22 mouse cellular contexts compared by ENCODE assay signal in genomic region chr12:68458196-68458595, GRCm38 (mm10).
DNase-seq lines count a peak whose midpoint lies in the region; ATAC-seq lines count a peak whose summit lies in the region.
"Had no signal": no experiment of that assay in that cellular context is flagged by ENCODE, and none has a peak within 500 bp of the region (broad histone marks: within the 10 kb centered on the region; RNA-seq: fewer than 3 reads in every experiment).

No protein-coding gene starts in this region.

- H3K27me3 ChIP-seq in embryonic facial prominence, embryonic 14.5 days (replicated peaks; ENCODE audit: control insufficient read depth, insufficient read depth, low read length): no peaks in the 10 kb centered on the region
- H3K27me3 ChIP-seq in embryonic facial prominence, embryonic 10.5 days (replicated peaks; ENCODE audit: low read depth, poor library complexity, severe bottlenecking): no peaks in the 10 kb centered on the region
- H3K27me3 ChIP-seq: CH12.LX; embryonic facial prominence, embryonic 13.5 days; forebrain, embryonic 12.5 days had no signal

- intact Hi-C loops in left cerebral cortex, postnatal 4 days (cut with DNase I): no loop called here
- intact Hi-C loops in left cerebral cortex, postnatal 10 days (cut with DNase I): no loop called here

- WGBS in embryonic facial prominence, embryonic 14.5 days: 62% methylated on average over 7 of the region's 7 CpGs
- WGBS in embryonic facial prominence, embryonic 10.5 days: 77% methylated on average over 7 of the region's 7 CpGs

- peaks cover 6% of the 10 kb centered on the region; the same call in 1 of the 2 replicates for H3K9me3 ChIP-seq in embryonic facial prominence, embryonic 14.5 days (ENCODE audit: control insufficient read depth, low read length)
- H3K9me3 ChIP-seq in embryonic facial prominence, embryonic 10.5 days: no peaks in the 10 kb centered on the region
- H3K9me3 ChIP-seq: embryonic facial prominence, embryonic 13.5 days; forebrain, embryonic 10.5 days; forebrain, embryonic 12.5 days had no signal

- H3K4me3 ChIP-seq in embryonic facial prominence, embryonic 14.5 days (ENCODE audit: low read depth, low read length): no peak overlapping the region
- no peak overlapping the region for H3K4me3 ChIP-seq in embryonic facial prominence, embryonic 10.5 days
- H3K4me3 ChIP-seq: embryonic facial prominence, embryonic 13.5 days; forebrain, embryonic 10.5 days; forebrain, embryonic 12.5 days had no signal

- DNase-seq in cerebellum, postnatal 10 days: peak; percentile 71 to 72
- DNase-seq in cerebellum, adult 9-11 months: no peak
- peak; percentile 32 for DNase-seq in embryonic facial prominence, embryonic 14.5 days (ENCODE audit: low spot score)
- no peak for DNase-seq in embryonic facial prominence, embryonic 10.5 days (ENCODE audit: low spot score)
- peak; percentile 6 for DNase-seq in left cerebral cortex, postnatal 4 days
- DNase-seq in left cerebral cortex, postnatal 10 days (ENCODE audit: extremely low spot score in 1 of 2, low spot score in 2 of 2): no peak
- peak; percentile 19 for DNase-seq in Muller cell, postnatal 12 days (ENCODE audit: inconsistent ontology term)
- DNase-seq in frontal cortex, postnatal 36 days (ENCODE audit: low spot score in 2 of 2): no peak
- DNase-seq: adrenal gland, adult 2 months; adrenal gland, postnatal 10 days; adrenal gland, postnatal 25 days; B cell, adult 2 months; cerebellum, adult 11-12 months; cerebellum, adult 8-10 months had no signal

- no peak overlapping the region for H3K9ac ChIP-seq in embryonic facial prominence, embryonic 14.5 days (ENCODE audit: low read depth, low read length)
- H3K9ac ChIP-seq: embryonic facial prominence, embryonic 13.5 days; forebrain, embryonic 12.5 days had no signal

- H3K4me1 ChIP-seq in embryonic facial prominence, embryonic 14.5 days (ENCODE audit: control insufficient read depth, insufficient read depth, low read length): no peaks in the 10 kb centered on the region
- H3K4me1 ChIP-seq in embryonic facial prominence, embryonic 10.5 days: no peaks in the 10 kb centered on the region
- H3K4me1 ChIP-seq: forebrain, embryonic 10.5 days; forebrain, embryonic 12.5 days had no signal

- H3K36me3 ChIP-seq in embryonic facial prominence, embryonic 14.5 days (ENCODE audit: control insufficient read depth, insufficient read depth, low read length): no peaks in the 10 kb centered on the region
- no peaks in the 10 kb centered on the region for H3K36me3 ChIP-seq in embryonic facial prominence, embryonic 10.5 days (replicated peaks)
- H3K36me3 ChIP-seq: embryonic facial prominence, embryonic 13.5 days; forebrain, embryonic 10.5 days; forebrain, embryonic 12.5 days; G1E had no signal

- no peak for ATAC-seq in embryonic facial prominence, embryonic 14.5 days (ENCODE audit: low read depth)
- ATAC-seq: CD4-positive, CD25-positive, alpha-beta regulatory T cell, adult 4 months; forebrain, embryonic 14.5 days; forebrain, embryonic 16.5 days had no signal

- H3K4me2 ChIP-seq in embryonic facial prominence, embryonic 14.5 days (ENCODE audit: low read depth, low read length): no peak overlapping the region
- H3K4me2 ChIP-seq: embryonic facial prominence, embryonic 13.5 days; forebrain, embryonic 12.5 days had no signal

- H3K27ac ChIP-seq in embryonic facial prominence, embryonic 14.5 days (replicated peaks; ENCODE audit: low read depth, low read length): no peak overlapping the region
- H3K27ac ChIP-seq in embryonic facial prominence, embryonic 10.5 days (replicated peaks): no peak overlapping the region
- H3K27ac ChIP-seq: embryonic facial prominence, embryonic 13.5 days; forebrain, embryonic 10.5 days; forebrain, embryonic 12.5 days had no signal

Comparison
In these comparisons a context has a peak if more than half of its experiments do, and no peak if none do; other contexts are left out.
1. DNase-seq: peak in cerebellum, postnatal 10 days (2 of 2), embryonic facial prominence, embryonic 14.5 days (single experiment), left cerebral cortex, postnatal 4 days (single experiment) and Muller cell, postnatal 12 days (single experiment); none in cerebellum, adult 9-11 months (single experiment), embryonic facial prominence, embryonic 10.5 days (single experiment), left cerebral cortex, postnatal 10 days (0 of 2) and frontal cortex, postnatal 36 days (0 of 2).